Mouse (Mus musculus) erythroblast, embryonic 14.5 days (primary cell): ENCODE measurements around the gene Clcnkb. TPM values are rescaled to one million over a fixed set of nuclear protein-coding genes. Genes with fewer than 3 reads are reported as not detected.

Source experiments
- H3K27me3 ChIP-seq: 2 replicates; pipeline ENCODE4 v1.6.1; 2012; ENCODE audit warnings: inconsistent platforms; ENCODE audit not compliant: control insufficient read depth
- H3K36me3 ChIP-seq: 2 replicates; pipeline ENCODE4 v1.6.1; 2012; ENCODE audit warnings: mild to moderate bottlenecking, inconsistent platforms; ENCODE audit not compliant: control insufficient read depth
- H3K4me1 ChIP-seq: 2 replicates; pipeline ENCODE4 v1.6.1; 2012; ENCODE audit warnings: inconsistent platforms; ENCODE audit not compliant: control insufficient read depth
- H3K4me3 ChIP-seq: replicated peaks from 2 replicates; pipeline ENCODE3; 2012; ENCODE audit warnings: moderate library complexity, mild to moderate bottlenecking, inconsistent platforms
- H3K9me3 ChIP-seq: 2 replicates; pipeline ENCODE4 v1.6.1; 2012; ENCODE audit warnings: low read length, inconsistent platforms, mixed read lengths; ENCODE audit not compliant: control insufficient read depth
- GATA1 ChIP-seq: IDR thresholded peaks from 2 replicates; pipeline ENCODE4 v1.6.1; 2012; ENCODE audit warnings: low read length, inconsistent platforms, mixed read lengths
- TAL1 ChIP-seq: IDR thresholded peaks from 3 replicates; pipeline ENCODE4 v1.6.1; 2012; ENCODE audit warnings: low read length, inconsistent platforms, mixed read lengths
- polyA plus RNA-seq: library from polyadenylated mRNA; stranded (reverse); fragments of >175 nt; gene quantifications from 2 replicates; pipeline ENCODE4 v1.2.3, GENCODE M21; 2012

Gene Clcnkb
- polyA plus RNA-seq, 1 experiment = not detected

GRCm38 (mm10) chr4:141357811-141358210 lies 58.0 kb downstream of the Clcnkb start:
- Histone ChIP-seq H3K9me3 (peaks cover 7% of the 10 kb centered on the region), H3K4me3 (no peak overlapping the region), H3K27me3 (0 out of 2 replicates have a peak, but pooled peaks cover 2% of the 10 kb centered on the region), H3K4me1 (no peaks in the 10 kb centered on the region), H3K36me3 (no peaks in the 10 kb centered on the region)
- no peak for TF ChIP-seq GATA1
- no peak for TF ChIP-seq TAL1

Other genes with a start within 250 kb of the Clcnkb start
- gene Rsg1, start 202.1 kb downstream of the Clcnkb start, polyA plus RNA-seq = not detected in 2 replicates
- gene Arhgef19, start 176.5 kb downstream of the Clcnkb start, polyA plus RNA-seq = 0.08 and 0.12 TPM in 2 replicates
- gene Epha2, start 114.8 kb downstream of the Clcnkb start, polyA plus RNA-seq = not detected in 2 replicates
- gene Fam131c, start 47.8 kb downstream of the Clcnkb start, polyA plus RNA-seq = not detected in 2 replicates
- not detected in 2 replicates for gene Clcnka, start 17.3 kb downstream of the Clcnkb start, polyA plus RNA-seq
- gene Hspb7, start 4.8 kb upstream of the Clcnkb start, polyA plus RNA-seq = not detected in 2 replicates
- gene Srarp, start 20.1 kb upstream of the Clcnkb start, polyA plus RNA-seq = not detected in 2 replicates
- gene Zbtb17, start 28.6 kb upstream of the Clcnkb start, polyA plus RNA-seq = 1.9 and 2.6 TPM in 2 replicates
- gene Spen, start 122.6 kb upstream of the Clcnkb start, polyA plus RNA-seq = 25.6 and 25.7 TPM in 2 replicates
- gene Fblim1, start 190.1 kb upstream of the Clcnkb start, polyA plus RNA-seq = 0.02 TPM in 2 replicates
- gene Tmem82, start 202.6 kb upstream of the Clcnkb start, polyA plus RNA-seq = 0.03 TPM in 1 of 2 replicates, not detected in the other
- gene Slc25a34, start 207.8 kb upstream of the Clcnkb start, polyA plus RNA-seq = not detected in 2 replicates
- 1.1 and 1.4 TPM in 2 replicates for gene Plekhm2, start 248.9 kb upstream of the Clcnkb start, polyA plus RNA-seq